Mouse (Mus musculus) forebrain, postnatal 0 days (tissue): ENCODE results near the gene Mcur1. TPM values are rescaled to one million over a fixed set of nuclear protein-coding genes. Genes with fewer than 3 reads are reported as not detected.

ENCODE experiments used
- ATAC-seq: fragments of 200-750 bp; cut with Nextera tagmentation; 2 replicates; pipeline ENCODE4 v1.8.0; 2017; ENCODE audit warnings: mild to moderate bottlenecking, moderate library complexity
- DNase-seq: peaks from one replicate; pipeline ENCODE4 v3.0.0-alpha.2; 2015
- H3K27ac ChIP-seq: fragments of 300-500 bp; sonication (generic); 2 replicates; pipeline ENCODE4 v1.5.1; 2014; ENCODE audit warnings: low read depth, mild to moderate bottlenecking, antibody characterized with exemption, low read length, moderate library complexity, mixed read lengths
- H3K27me3 ChIP-seq: fragments of 300-500 bp; sonication (generic); 2 replicates; pipeline ENCODE4 v1.6.1; 2014; ENCODE audit warnings: mild to moderate bottlenecking, low read length, mixed read lengths; ENCODE audit not compliant: insufficient read depth
- H3K36me3 ChIP-seq: fragments of 300-500 bp; sonication (generic); 2 replicates; pipeline ENCODE4 v1.6.1; 2014; ENCODE audit warnings: mild to moderate bottlenecking, moderate library complexity; ENCODE audit not compliant: insufficient read depth
- H3K4me1 ChIP-seq: fragments of 300-500 bp; sonication (generic); 2 replicates; pipeline ENCODE4 v1.6.1; 2014; ENCODE audit warnings: antibody characterized with exemption; ENCODE audit not compliant: insufficient read depth
- H3K4me2 ChIP-seq: fragments of 300-500 bp; sonication (generic); 2 replicates; pipeline ENCODE4 v1.6.1; 2014; ENCODE audit warnings: low read depth, mild to moderate bottlenecking, moderate library complexity
- H3K4me3 ChIP-seq: fragments of 300-500 bp; sonication (generic); 2 replicates; pipeline ENCODE4 v1.5.1; 2014; ENCODE audit warnings: low read depth, low read length, mixed read lengths
- H3K9ac ChIP-seq: fragments of 300-500 bp; sonication (generic); 2 replicates; pipeline ENCODE4 v1.6.1; 2014; ENCODE audit warnings: mild to moderate bottlenecking
- H3K9me3 ChIP-seq: fragments of 300-500 bp; sonication (generic); 2 replicates; pipeline ENCODE4 v1.6.1; 2016; ENCODE audit warnings: low read length
- CTCF ChIP-seq: sonication (generic); IDR thresholded peaks from 2 replicates; pipeline ENCODE4 v1.5.1; 2016; ENCODE audit warnings: antibody characterized with exemption, control low read depth, low read depth
- WGBS: fragments of 180-500 bp; shearing (Covaris S2); extraction: QIAGEN DNeasy Blood & Tissue Kit; methylation state at CpG from one replicate; pipeline ENCODE4 v1.1.7; 2014; 5-methylcytosine and 5-hydroxymethylcytosine counted together
- polyA plus RNA-seq: library from polyadenylated mRNA; unstranded; fragments of >200 nt; fragmentation: Nextera tagmentation; extraction: Ambion mirVana; gene quantifications from 2 replicates; pipeline ENCODE4 v1.2.1, GENCODE M21; 2015
- total RNA-seq: library from RNA; depleted of rRNA; stranded (reverse); fragments of >200 nt; gene quantifications from 2 replicates; pipeline ENCODE4 v1.2.3, GENCODE M21; 2014; rRNA removed

The Mcur1 gene
- total and polyA plus RNA-seq, 2 experiments from 2014 or later, result 8.6 to 9.8 TPM

GRCm38 (mm10) chr13:43495645-43496044 lies 64.3 kb downstream of the Mcur1 start:
- no peaks in the 10 kb centered on the region; the same call in 1 of the 2 replicates for H3K4me1 ChIP-seq
- H3K9me3 ChIP-seq, result no peaks in the 10 kb centered on the region
- no peak for TF ChIP-seq CTCF
- no peak overlapping the region for H3K9ac ChIP-seq
- H3K27ac ChIP-seq, result peak overlapping the region; percentile 2; the same call in 1 of the 2 replicates
- no peak overlapping the region for H3K4me2 ChIP-seq
- WGBS, result 77% methylated on average over 7 of the region's 7 CpGs
- ATAC-seq (no peak), DNase-seq (no peak)
- H3K36me3 ChIP-seq, result no peaks in the 10 kb centered on the region
- no peak overlapping the region for H3K4me3 ChIP-seq
- no peaks in the 10 kb centered on the region for H3K27me3 ChIP-seq

DNA sequence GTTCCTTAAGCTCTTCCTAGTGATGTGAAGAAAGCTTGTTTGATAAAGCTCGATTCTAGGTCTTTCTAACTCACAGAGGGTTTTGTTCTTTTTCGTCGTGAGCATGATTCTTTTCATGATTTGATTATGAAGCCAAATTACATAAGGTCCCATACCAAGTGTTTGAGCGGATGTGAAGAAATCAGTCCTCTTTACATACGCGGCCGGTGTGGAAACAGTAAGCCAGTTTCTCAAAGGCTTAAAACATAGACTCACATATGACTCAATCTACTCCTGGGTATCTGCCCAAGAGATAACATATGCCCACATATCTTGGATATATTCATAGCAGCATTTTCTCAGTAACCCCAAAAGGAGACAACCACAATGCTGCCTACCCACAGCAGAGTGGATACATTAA lies 66.3 kb downstream of the Mcur1 start:
- no peak overlapping the region for H3K4me3 ChIP-seq
- H3K4me2 ChIP-seq, result no peak overlapping the region
- H3K9ac ChIP-seq, result no peak overlapping the region
- ATAC-seq, result no peak
- H3K9me3 ChIP-seq, result no peaks in the 10 kb centered on the region
- H3K27me3 ChIP-seq, result no peaks in the 10 kb centered on the region
- no peaks in the 10 kb centered on the region for H3K36me3 ChIP-seq
- 79% methylated on average over 7 of the region's 7 CpGs for WGBS
- H3K27ac ChIP-seq, result no peak overlapping the region
- no peak for TF ChIP-seq CTCF
- no peaks in the 10 kb centered on the region for H3K4me1 ChIP-seq
- DNase-seq, result no peak

DNA sequence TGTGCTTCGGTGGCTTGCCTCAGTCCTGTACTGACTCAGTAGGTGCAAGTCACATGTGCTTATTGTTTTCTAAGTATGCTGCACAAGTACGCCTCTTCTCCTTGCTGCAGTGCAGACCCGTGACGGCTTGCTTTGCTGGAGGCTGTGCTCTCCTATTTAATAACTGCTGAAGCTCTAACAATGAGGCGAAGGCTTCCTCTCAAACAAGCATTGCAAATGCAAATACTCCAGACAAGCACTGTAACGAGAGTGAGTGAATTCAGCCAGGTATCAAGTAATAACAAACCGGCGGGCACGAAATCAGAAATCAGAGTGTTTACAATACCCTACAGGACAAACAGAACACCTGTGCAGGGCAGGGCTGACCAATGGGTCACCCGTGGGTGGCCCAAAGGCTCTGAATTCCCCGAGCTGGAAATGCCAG lies 66.9 kb downstream of the Mcur1 start:
- ATAC-seq (peak; percentile 69; the same call in 1 of the 2 replicates), DNase-seq (no peak)
- Histone ChIP-seq H3K27ac (no peak overlapping the region), H3K36me3 (no peaks in the 10 kb centered on the region), H3K4me2 (no peak overlapping the region), H3K4me3 (no peak overlapping the region), H3K9me3 (no peaks in the 10 kb centered on the region), H3K27me3 (no peaks in the 10 kb centered on the region), H3K9ac (no peak overlapping the region), H3K4me1 (no peaks in the 10 kb centered on the region)
- TF ChIP-seq CTCF, result no peak
- WGBS, result 52% methylated on average over 11 of the region's 11 CpGs

Other genes with a start within 250 kb of the Mcur1 start
- gene Sirt5, start 194.7 kb downstream of the Mcur1 start, total RNA-seq, result 22.7 and 22.8 TPM in 2 replicates
- 26.8 and 29.0 TPM in 2 replicates for gene Sirt5, start 194.7 kb downstream of the Mcur1 start, polyA plus RNA-seq
- gene Nol7, start 161.8 kb downstream of the Mcur1 start, total RNA-seq, result 92.9 and 139 TPM in 2 replicates
- gene Nol7, start 161.8 kb downstream of the Mcur1 start, polyA plus RNA-seq, result 179 and 245 TPM in 2 replicates
- 44.8 and 44.9 TPM in 2 replicates for gene Ranbp9, start 78.9 kb downstream of the Mcur1 start, total RNA-seq
- 8.1 and 9.3 TPM in 2 replicates for gene Ranbp9, start 78.9 kb downstream of the Mcur1 start, polyA plus RNA-seq
- gene Rnf182, start 55.5 kb upstream of the Mcur1 start, total RNA-seq, result 9.1 and 9.3 TPM in 2 replicates
- 32.5 and 42.0 TPM in 2 replicates for gene Rnf182, start 55.5 kb upstream of the Mcur1 start, polyA plus RNA-seq
- 19.5 and 22.7 TPM in 2 replicates for gene Cd83, start 224.6 kb upstream of the Mcur1 start, total RNA-seq
- 14.8 and 21.0 TPM in 2 replicates for gene Cd83, start 224.6 kb upstream of the Mcur1 start, polyA plus RNA-seq